Mouse (Mus musculus) heart, embryonic 10.5 days (tissue): ENCODE results near the gene Antxr1. TPM values are rescaled to one million over a fixed set of nuclear protein-coding genes. Genes with fewer than 3 reads are reported as not detected.
"Not testable (repeated sequence)": the region's sequence is repeated elsewhere in the genome, so short reads cannot be mapped to it uniquely, and the experiment has no call there.

Experiments used
- DNase-seq: peaks from one replicate; pipeline ENCODE4 v3.0.0-alpha.2; 2017; ENCODE audit warnings: low spot score
- H3K27ac ChIP-seq: fragments of 300-500 bp; sonication (generic); 2 replicates; pipeline ENCODE4 v1.5.1; 2016; ENCODE audit warnings: mild to moderate bottlenecking
- H3K27me3 ChIP-seq: fragments of 300-500 bp; sonication (generic); 2 replicates; pipeline ENCODE4 v1.6.1; 2016; ENCODE audit warnings: mild to moderate bottlenecking; ENCODE audit not compliant: poor library complexity, insufficient read depth, severe bottlenecking
- H3K36me3 ChIP-seq: fragments of 300-500 bp; sonication (generic); 2 replicates; pipeline ENCODE4 v1.6.1; 2016; ENCODE audit warnings: mild to moderate bottlenecking, moderate library complexity
- H3K4me1 ChIP-seq: fragments of 300-500 bp; sonication (generic); 2 replicates; pipeline ENCODE4 v1.6.1; 2016; ENCODE audit warnings: mild to moderate bottlenecking
- H3K4me3 ChIP-seq: fragments of 300-500 bp; sonication (generic); 2 replicates; pipeline ENCODE4 v1.5.1; 2016; ENCODE audit warnings: mild to moderate bottlenecking, moderate library complexity
- H3K9me3 ChIP-seq: fragments of 300-500 bp; sonication (generic); 2 replicates; pipeline ENCODE4 v1.6.1; 2016; ENCODE audit warnings: mild to moderate bottlenecking, moderate library complexity
- WGBS: fragments of 180-500 bp; shearing (Covaris S2); methylation state at CpG from one replicate; pipeline ENCODE4 v1.1.7; 2016; 5-methylcytosine and 5-hydroxymethylcytosine counted together
- polyA plus RNA-seq: library from polyadenylated mRNA; unstranded; fragments of >200 nt; fragmentation: Nextera tagmentation; extraction: Ambion mirVana; gene quantifications from 2 replicates; pipeline ENCODE4 v1.2.1, GENCODE M21; 2016

Gene Antxr1
- polyA plus RNA-seq, 1 experiment from 2014 or later = 3.8 TPM

DNA sequence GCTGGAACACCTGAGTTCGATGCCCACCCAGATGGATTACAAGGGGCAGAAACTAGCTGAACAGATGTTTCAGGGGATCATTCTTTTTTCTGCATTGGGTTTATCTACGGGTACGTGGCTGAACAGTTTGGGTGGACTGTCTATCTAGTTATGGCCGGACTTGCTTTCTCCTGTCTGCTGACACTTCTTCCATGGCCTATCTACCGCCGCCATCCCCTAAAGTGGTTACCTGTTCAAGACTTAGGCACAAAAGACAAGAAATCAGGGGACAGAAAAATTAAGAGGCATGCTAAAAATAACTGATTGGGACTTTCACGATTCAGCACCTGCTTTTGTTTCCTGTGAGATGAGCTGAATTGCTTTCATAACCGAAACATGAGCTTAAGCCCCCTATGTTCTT is 242.0 kb downstream of the Antxr1 start:
- H3K36me3 ChIP-seq = peaks cover 32% of the 10 kb centered on the region
- not testable (repeated sequence) for H3K27me3 ChIP-seq, H3K9me3 ChIP-seq, DNase-seq, H3K4me3 ChIP-seq, H3K4me1 ChIP-seq, H3K27ac ChIP-seq
- WGBS = 91% methylated on average over 8 of the region's 8 CpGs

DNA sequence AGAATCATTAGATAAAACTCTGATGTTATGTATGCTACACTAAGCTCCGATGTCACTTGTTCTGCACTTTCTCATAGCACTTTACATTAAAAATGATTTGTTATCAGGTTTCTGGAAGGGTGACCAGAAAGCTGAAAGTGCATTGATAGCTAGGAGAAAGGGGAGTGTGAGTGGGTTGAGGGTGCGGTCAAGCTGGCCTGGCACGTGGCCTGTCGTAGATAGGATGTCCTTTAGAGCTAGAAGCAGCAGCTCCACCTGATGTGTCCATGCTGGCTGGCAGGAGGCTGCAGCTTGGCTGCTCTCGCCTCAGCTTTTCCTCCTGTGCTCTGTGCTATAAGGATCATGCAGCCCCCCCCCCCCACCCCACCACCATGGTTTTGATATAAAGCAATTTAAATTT is 243.1 kb downstream of the Antxr1 start:
- Histone ChIP-seq H3K27me3 (no peaks in the 10 kb centered on the region), H3K27ac (no peak overlapping the region), H3K4me1 (0 out of 2 replicates have a peak, but pooled peaks cover 3% of the 10 kb centered on the region), H3K9me3 (no peaks in the 10 kb centered on the region), H3K4me3 (no peak overlapping the region), H3K36me3 (peaks cover 42% of the 10 kb centered on the region)
- no peak for DNase-seq
- WGBS = 71% methylated on average over 5 of the region's 5 CpGs

DNA sequence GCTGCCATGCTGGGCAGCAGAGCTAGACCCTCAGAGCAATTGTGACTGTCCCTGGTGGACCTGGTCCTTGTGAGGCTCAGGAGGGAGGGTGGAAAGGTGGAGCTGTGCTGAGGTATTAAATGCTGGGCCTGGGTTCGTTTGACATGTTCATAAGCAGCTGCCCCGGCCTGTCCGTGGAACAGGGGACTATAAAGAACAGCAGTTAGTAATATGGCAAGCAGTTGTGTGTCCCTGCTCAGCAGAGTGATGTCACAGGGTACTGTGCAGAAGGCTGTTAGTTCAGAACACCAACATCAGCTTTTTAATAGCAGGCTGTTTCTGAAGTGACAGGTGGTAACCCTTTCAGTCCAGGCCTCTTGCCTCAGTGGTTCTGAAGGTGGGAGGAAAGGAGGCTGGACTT is 244.7 kb downstream of the Antxr1 start:
- no peaks in the 10 kb centered on the region for H3K27me3 ChIP-seq
- 0 out of 2 replicates have a peak, but pooled peaks cover 3% of the 10 kb centered on the region for H3K4me1 ChIP-seq
- H3K27ac ChIP-seq = no peak overlapping the region
- H3K4me3 ChIP-seq = no peak overlapping the region
- H3K9me3 ChIP-seq = no peaks in the 10 kb centered on the region
- WGBS = 90% methylated on average over 3 of the region's 3 CpGs
- DNase-seq = no peak
- H3K36me3 ChIP-seq = peaks cover 56% of the 10 kb centered on the region

DNA sequence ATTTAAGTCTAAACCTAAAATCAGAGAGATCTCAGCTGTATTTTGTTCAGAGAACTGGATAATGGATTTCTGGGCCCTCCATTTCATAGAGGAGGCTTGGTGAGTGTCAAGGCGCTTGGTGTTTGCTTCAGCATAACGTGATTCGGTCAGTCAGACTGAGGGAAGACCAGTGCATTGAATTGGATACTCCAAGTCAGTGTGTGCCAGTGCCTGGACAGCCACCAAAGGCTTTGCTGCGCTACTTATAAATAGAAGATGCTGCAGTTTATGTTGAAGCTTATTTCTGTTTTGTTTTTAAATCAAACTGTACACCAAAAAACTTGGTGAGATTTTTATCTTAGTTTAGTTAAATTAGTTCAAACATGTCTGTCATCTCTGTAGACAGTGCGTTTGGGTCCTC is 247.3 kb downstream of the Antxr1 start:
- Histone ChIP-seq H3K27ac (no peak overlapping the region), H3K36me3 (peaks cover 79% of the 10 kb centered on the region), H3K4me1 (0 out of 2 replicates have a peak, but pooled peaks cover 3% of the 10 kb centered on the region), H3K4me3 (no peak overlapping the region), H3K9me3 (no peaks in the 10 kb centered on the region), H3K27me3 (no peaks in the 10 kb centered on the region)
- no peak for DNase-seq
- 90% methylated on average over 5 of the region's 5 CpGs for WGBS

DNA sequence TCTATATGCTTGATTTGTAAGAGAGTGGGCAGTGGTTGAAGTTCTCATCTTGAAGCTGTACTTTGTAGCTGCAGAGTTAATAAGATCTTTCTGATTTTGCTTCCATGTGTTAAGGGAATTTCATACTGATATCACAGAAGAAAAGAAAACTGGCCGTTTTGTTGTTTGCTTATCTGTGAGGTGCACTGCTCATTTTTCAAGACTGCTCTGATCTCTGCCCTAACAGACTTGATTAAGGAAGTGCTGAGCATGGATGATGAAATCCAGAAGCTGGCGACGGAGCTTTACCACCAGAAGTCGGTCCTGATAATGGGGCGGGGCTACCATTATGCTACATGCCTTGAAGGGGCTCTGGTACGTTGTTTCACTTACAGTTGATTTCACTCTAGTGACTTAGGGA is 250.6 kb downstream of the Antxr1 start:
- no peak for DNase-seq
- H3K4me1 ChIP-seq = no peaks in the 10 kb centered on the region
- WGBS = 44% methylated on average over 6 of the region's 6 CpGs
- H3K27me3 ChIP-seq = no peaks in the 10 kb centered on the region
- no peak overlapping the region for H3K27ac ChIP-seq
- H3K36me3 ChIP-seq = peaks cover 94% of the 10 kb centered on the region
- no peaks in the 10 kb centered on the region for H3K9me3 ChIP-seq
- H3K4me3 ChIP-seq = no peak overlapping the region

Other genes with a start within 250 kb of the Antxr1 start
- gene D6Ertd527e, start 231.1 kb downstream of the Antxr1 start, polyA plus RNA-seq = not detected in 2 replicates
- not detected in 2 replicates for gene Gkn1, start 15.1 kb upstream of the Antxr1 start, polyA plus RNA-seq
- not detected in 2 replicates for gene Gkn2, start 37.5 kb upstream of the Antxr1 start, polyA plus RNA-seq
- gene Gkn3, start 53.1 kb upstream of the Antxr1 start, polyA plus RNA-seq = 0.17 and 0.58 TPM in 2 replicates
- 4.5 and 6.2 TPM in 2 replicates for gene Bmp10, start 93.2 kb upstream of the Antxr1 start, polyA plus RNA-seq
- 2.3 and 3.9 TPM in 2 replicates for gene Arhgap25, start 197.4 kb upstream of the Antxr1 start, polyA plus RNA-seq